Mouse (Mus musculus) fibroblast of lung, adult 2 months (primary cell): ENCODE measurements around the gene Epyc.
A peak's percentile ranks its signal among the peaks of the same experiment; 100 is the strongest.

Experiments
- DNase-seq: peaks from one replicate; pipeline ENCODE4 v3.0.0-alpha.2; 2011; ENCODE audit warnings: low read depth

Gene Epyc

GRCm38 (mm10) chr10:97643768-97644167 is at the start of gene Epyc:
Epyc (plus strand) TSS chr10:97644068.
- no peak for DNase-seq

GRCm38 (mm10) chr10:97595680-97596079 is 48.2 kb upstream of the Epyc start:
- no peak for DNase-seq

- DNase-seq: no peak
These were observed 42.1 kb upstream of the Epyc start for GRCm38 (mm10) chr10:97601744-97602143.

- DNase-seq: no peak
These were observed 40.6 kb upstream of the Epyc start for GRCm38 (mm10) chr10:97603256-97603655.

- DNase-seq: no peak
These were observed 37.3 kb upstream of the Epyc start, which contains the start of gene Kera for GRCm38 (mm10) chr10:97606579-97606978. Kera (plus strand) TSS chr10:97606879.

GRCm38 (mm10) chr10:97622328-97622727 is 21.5 kb upstream of the Epyc start:
- DNase-seq: no peak

- DNase-seq: no peak
These were observed 19.5 kb upstream of the Epyc start for GRCm38 (mm10) chr10:97624381-97624780.

- no peak for DNase-seq
These were observed 18.8 kb upstream of the Epyc start for GRCm38 (mm10) chr10:97625116-97625515.

- no peak for DNase-seq
These were observed 17.3 kb upstream of the Epyc start for GRCm38 (mm10) chr10:97626543-97626942.

GRCm38 (mm10) chr10:97631061-97631460 is 12.8 kb upstream of the Epyc start:
- no peak for DNase-seq

GRCm38 (mm10) chr10:97641926-97642325 is 1.9 kb upstream of the Epyc start:
- no peak for DNase-seq

- no peak for DNase-seq
These were observed 6.5 kb downstream of the Epyc start for GRCm38 (mm10) chr10:97650334-97650733.

GRCm38 (mm10) chr10:97659489-97659888 is 15.6 kb downstream of the Epyc start:
- no peak for DNase-seq

GRCm38 (mm10) chr10:97668656-97669055 is 24.8 kb downstream of the Epyc start:
- DNase-seq: no peak

GRCm38 (mm10) chr10:97670202-97670601 is 26.3 kb downstream of the Epyc start:
- DNase-seq: no peak

- no peak for DNase-seq
These were observed 29.4 kb downstream of the Epyc start for GRCm38 (mm10) chr10:97673239-97673638.

- peak; percentile 27 for DNase-seq
These were observed 39.1 kb downstream of the Epyc start for GRCm38 (mm10) chr10:97682981-97683380.

GRCm38 (mm10) chr10:97687198-97687597 is 43.3 kb downstream of the Epyc start:
- DNase-seq: no peak

- DNase-seq: no peak
These were observed 45.6 kb downstream of the Epyc start for GRCm38 (mm10) chr10:97689425-97689824.

GRCm38 (mm10) chr10:97692913-97693312 is 49.0 kb downstream of the Epyc start, which contains the start of gene Ccer1:
Ccer1 (plus strand) TSS chr10:97693059.
- DNase-seq: no peak

- DNase-seq: no peak
These were observed 49.7 kb downstream of the Epyc start for GRCm38 (mm10) chr10:97693398-97694135.

- DNase-seq: no peak
These were observed 58.5 kb downstream of the Epyc start for GRCm38 (mm10) chr10:97702321-97702720.

GRCm38 (mm10) chr10:97704562-97704961 is 60.7 kb downstream of the Epyc start:
- no peak for DNase-seq

- DNase-seq: no peak
These were observed 68.8 kb downstream of the Epyc start for GRCm38 (mm10) chr10:97712687-97713086.
